Mouse (Mus musculus) spleen, adult 2 months (tissue): ENCODE data around the gene D930048N14Rik.
"Not testable (repeated sequence)": the region's sequence is repeated elsewhere in the genome, so short reads cannot be mapped to it uniquely, and the experiment has no call there.

Experiments used
- CTCF ChIP-seq: fragments of 200-500 bp; IDR thresholded peaks from 2 replicates; pipeline ENCODE4 v1.5.1; 2011; ENCODE audit warnings: mild to moderate bottlenecking, inconsistent platforms; ENCODE audit not compliant: insufficient read depth, insufficient read length, insufficient replicate concordance; ENCODE audit errors: extremely low read depth
- POLR2A ChIP-seq: fragments of 200-500 bp; IDR thresholded peaks from 2 replicates; pipeline ENCODE4 v1.6.1; 2011; ENCODE audit warnings: low read depth, low read length, inconsistent platforms

- not testable (repeated sequence) for TF ChIP-seq CTCF, POLR2A
Measured at GRCm38 (mm10) chr11:51664747-51665146, 14.0 kb downstream of the D930048N14Rik start.
